Mouse (Mus musculus) kidney, embryonic 14.5 days (tissue): Measurements from ENCODE around the gene Allc. TPM values are rescaled to one million over a fixed set of nuclear protein-coding genes. Genes with fewer than 3 reads are reported as not detected.

Experiments
- ATAC-seq: fragments of 200-750 bp; cut with Nextera tagmentation; 2 replicates; pipeline ENCODE4 v1.8.0; 2017; ENCODE audit warnings: moderate number of reproducible peaks, mild to moderate bottlenecking, moderate TSS enrichment, moderate library complexity; ENCODE audit not compliant: low FRiP score, low TSS enrichment
- H3K27ac ChIP-seq: fragments of 300-500 bp; sonication (generic); 2 replicates; pipeline ENCODE4 v1.5.1; 2014; ENCODE audit warnings: low read depth, mild to moderate bottlenecking, low read length, moderate library complexity, mixed read lengths
- H3K27me3 ChIP-seq: fragments of 300-500 bp; sonication (generic); 2 replicates; pipeline ENCODE4 v1.6.1; 2014; ENCODE audit warnings: mild to moderate bottlenecking, low read length; ENCODE audit not compliant: control insufficient read depth, insufficient read depth
- H3K36me3 ChIP-seq: fragments of 300-500 bp; sonication (generic); 2 replicates; pipeline ENCODE4 v1.6.1; 2014; ENCODE audit warnings: low read length, mixed read lengths; ENCODE audit not compliant: control insufficient read depth, insufficient read depth
- H3K4me1 ChIP-seq: fragments of 300-500 bp; sonication (generic); 2 replicates; pipeline ENCODE4 v1.6.1; 2014; ENCODE audit warnings: low read length, mixed read lengths; ENCODE audit not compliant: control insufficient read depth, insufficient read depth
- H3K4me2 ChIP-seq: fragments of 300-500 bp; sonication (generic); replicated peaks from 2 replicates; pipeline ENCODE4 v1.6.1; 2014; ENCODE audit warnings: low read depth, mild to moderate bottlenecking, low read length
- H3K4me3 ChIP-seq: fragments of 300-500 bp; sonication (generic); 2 replicates; pipeline ENCODE4 v1.5.1; 2014; ENCODE audit warnings: mild to moderate bottlenecking, low read length
- H3K9ac ChIP-seq: fragments of 300-500 bp; sonication (generic); 2 replicates; pipeline ENCODE4 v1.6.1; 2014; ENCODE audit warnings: low read depth, mild to moderate bottlenecking, low read length, moderate library complexity
- H3K9me3 ChIP-seq: fragments of 300-500 bp; sonication (generic); 2 replicates; pipeline ENCODE4 v1.6.1; 2016; ENCODE audit warnings: low read length; ENCODE audit not compliant: control insufficient read depth
- WGBS: fragments of 180-500 bp; shearing (Covaris S2); extraction: QIAGEN DNeasy Blood & Tissue Kit; methylation state at CpG from one replicate; pipeline ENCODE4 v1.1.7; 2014; 5-methylcytosine and 5-hydroxymethylcytosine counted together
- polyA plus RNA-seq: library from polyadenylated mRNA; unstranded; fragments of >200 nt; fragmentation: Nextera tagmentation; extraction: Ambion mirVana; gene quantifications from 2 replicates; pipeline ENCODE4 v1.2.1, GENCODE M21; 2014

Gene Allc
- polyA plus RNA-seq, 1 experiment from 2014 or later, result not detected

DNA sequence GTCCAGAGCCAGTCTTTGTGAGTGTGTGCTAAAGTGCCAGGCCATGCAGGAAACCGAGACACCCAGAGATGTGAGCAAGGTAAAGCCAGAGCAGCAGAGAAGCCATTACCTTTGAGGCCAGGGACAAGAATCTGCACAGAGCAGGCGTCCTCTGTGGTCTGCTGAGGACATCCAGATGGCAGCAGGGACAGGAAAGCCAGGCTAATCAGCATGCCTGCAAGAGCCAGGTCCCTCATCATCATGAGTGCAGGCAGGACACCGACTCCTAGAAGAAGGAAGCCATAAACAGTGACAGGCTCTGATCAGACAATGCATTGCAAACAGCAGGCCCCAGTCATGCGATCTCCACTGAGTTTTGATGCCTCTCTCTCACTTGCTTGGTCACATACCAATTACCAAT, 35.0 kb upstream of the Allc start:
- Histone ChIP-seq H3K27ac (no peak overlapping the region), H3K36me3 (no peaks in the 10 kb centered on the region), H3K4me1 (peaks cover 7% of the 10 kb centered on the region; the same call in 1 of the 2 replicates), H3K9ac (no peak overlapping the region), H3K27me3 (no peaks in the 10 kb centered on the region; the same call in 1 of the 2 replicates), H3K4me2 (no peak overlapping the region), H3K9me3 (no peaks in the 10 kb centered on the region), H3K4me3 (no peak overlapping the region)
- 52% methylated on average over 4 of the region's 4 CpGs for WGBS
- no peak for ATAC-seq

DNA sequence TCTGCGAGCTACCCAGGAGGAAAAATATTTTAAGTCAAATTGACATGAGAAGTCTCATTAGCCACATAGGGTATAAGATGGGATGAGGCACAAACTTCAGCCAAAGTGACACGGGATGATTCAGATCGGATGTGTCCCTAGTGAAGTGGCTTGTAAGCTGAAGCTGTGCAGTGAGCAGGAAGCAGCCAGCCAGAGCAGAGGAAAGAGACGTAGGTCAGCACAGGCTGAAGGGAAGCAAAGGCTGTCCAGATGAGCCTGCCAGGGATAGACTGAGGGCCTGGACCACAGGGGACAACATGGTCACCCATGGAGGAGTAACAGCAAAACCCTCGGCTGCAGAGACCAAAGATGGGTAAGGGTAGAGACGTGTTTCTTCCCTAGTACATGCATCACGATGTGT, 32.1 kb upstream of the Allc start:
- 73% methylated on average over 7 of the region's 7 CpGs for WGBS
- H3K4me3 ChIP-seq, result no peak overlapping the region
- no peaks in the 10 kb centered on the region for H3K9me3 ChIP-seq

GRCm38 (mm10) chr12:28612391-28612790, 30.1 kb upstream of the Allc start:
- no peaks in the 10 kb centered on the region; the same call in 1 of the 2 replicates for H3K27me3 ChIP-seq
- no peak for ATAC-seq
- H3K4me3 ChIP-seq, result no peak overlapping the region
- no peaks in the 10 kb centered on the region for H3K9me3 ChIP-seq
- H3K27ac ChIP-seq, result no peak overlapping the region
- H3K4me1 ChIP-seq, result no peaks in the 10 kb centered on the region
- 36% methylated on average over 6 of the region's 6 CpGs for WGBS
- no peaks in the 10 kb centered on the region for H3K36me3 ChIP-seq
- no peak overlapping the region for H3K4me2 ChIP-seq
- H3K9ac ChIP-seq, result no peak overlapping the region

More for the DNA sequence above, 32.1 kb upstream of the Allc start:
- H3K4me2 ChIP-seq, result no peak overlapping the region
- H3K36me3 ChIP-seq, result no peaks in the 10 kb centered on the region
- no peak overlapping the region for H3K27ac ChIP-seq
- no peak overlapping the region for H3K9ac ChIP-seq
- no peaks in the 10 kb centered on the region for H3K4me1 ChIP-seq
- no peaks in the 10 kb centered on the region; the same call in 1 of the 2 replicates for H3K27me3 ChIP-seq
- ATAC-seq, result no peak

GRCm38 (mm10) chr12:28607546-28608305, 25.4 kb upstream of the Allc start:
- Histone ChIP-seq H3K4me2 (no peak overlapping the region), H3K27ac (no peak overlapping the region), H3K36me3 (no peaks in the 10 kb centered on the region), H3K4me3 (no peak overlapping the region), H3K4me1 (no peaks in the 10 kb centered on the region), H3K9me3 (no peaks in the 10 kb centered on the region), H3K27me3 (no peaks in the 10 kb centered on the region; the same call in 1 of the 2 replicates), H3K9ac (no peak overlapping the region)
- ATAC-seq, result no peak
- 59% methylated on average over 17 of the region's 17 CpGs for WGBS

GRCm38 (mm10) chr12:28603494-28603893, 21.2 kb upstream of the Allc start:
- WGBS, result 70% methylated on average over 1 of the region's 1 CpGs
- ATAC-seq, result no peak

GRCm38 (mm10) chr12:28602259-28602658, 19.9 kb upstream of the Allc start:
- WGBS, result 13% methylated on average over 4 of the region's 4 CpGs
- ATAC-seq, result no peak

More at GRCm38 (mm10) chr12:28603494-28603893, 21.2 kb upstream of the Allc start:
- Histone ChIP-seq H3K4me3 (no peak overlapping the region), H3K4me1 (no peaks in the 10 kb centered on the region), H3K27me3 (no peaks in the 10 kb centered on the region), H3K36me3 (no peaks in the 10 kb centered on the region), H3K27ac (no peak overlapping the region), H3K9me3 (no peaks in the 10 kb centered on the region), H3K4me2 (no peak overlapping the region), H3K9ac (no peak overlapping the region)

GRCm38 (mm10) chr12:28598526-28598991, 16.2 kb upstream of the Allc start:
- H3K27ac ChIP-seq, result no peak overlapping the region
- no peaks in the 10 kb centered on the region for H3K9me3 ChIP-seq
- WGBS, result 53% methylated on average over 2 of the region's 2 CpGs
- ATAC-seq, result no peak
- no peaks in the 10 kb centered on the region for H3K27me3 ChIP-seq
- H3K4me3 ChIP-seq, result no peak overlapping the region
- H3K36me3 ChIP-seq, result no peaks in the 10 kb centered on the region
- no peaks in the 10 kb centered on the region for H3K4me1 ChIP-seq
- no peak overlapping the region for H3K9ac ChIP-seq
- H3K4me2 ChIP-seq, result no peak overlapping the region

More at GRCm38 (mm10) chr12:28602259-28602658, 19.9 kb upstream of the Allc start:
- Histone ChIP-seq H3K27me3 (no peaks in the 10 kb centered on the region), H3K9me3 (no peaks in the 10 kb centered on the region), H3K4me2 (no peak overlapping the region), H3K4me3 (no peak overlapping the region), H3K4me1 (no peaks in the 10 kb centered on the region), H3K9ac (no peak overlapping the region), H3K36me3 (no peaks in the 10 kb centered on the region), H3K27ac (no peak overlapping the region)

GRCm38 (mm10) chr12:28598110-28598509, 15.8 kb upstream of the Allc start:
- Histone ChIP-seq H3K4me1 (no peaks in the 10 kb centered on the region), H3K27ac (no peak overlapping the region), H3K4me3 (no peak overlapping the region), H3K4me2 (no peak overlapping the region), H3K9me3 (no peaks in the 10 kb centered on the region), H3K36me3 (no peaks in the 10 kb centered on the region), H3K27me3 (no peaks in the 10 kb centered on the region), H3K9ac (no peak overlapping the region)
- WGBS, result 47% methylated on average over 3 of the region's 3 CpGs
- no peak for ATAC-seq

- Histone ChIP-seq H3K4me3 (no peak overlapping the region), H3K4me2 (no peak overlapping the region), H3K27me3 (no peaks in the 10 kb centered on the region), H3K36me3 (no peaks in the 10 kb centered on the region), H3K4me1 (no peaks in the 10 kb centered on the region), H3K9ac (no peak overlapping the region), H3K9me3 (no peaks in the 10 kb centered on the region), H3K27ac (no peak overlapping the region)
- WGBS, result 66% methylated on average over 9 of the region's 9 CpGs
- no peak for ATAC-seq
These were observed 15.4 kb upstream of the Allc start for GRCm38 (mm10) chr12:28597699-28598098.
